Mouse (Mus musculus) Muller cell, postnatal 12 days (primary cell): ENCODE data around the gene Fam168a.

Experiments
- DNase-seq: peaks from one replicate; pipeline ENCODE4 v3.0.0-alpha.2; 2015; ENCODE audit errors: inconsistent ontology term

Gene Fam168a

GRCm38 (mm10) chr7:100775810-100776209 is 69.4 kb downstream of the Fam168a start:
- DNase-seq: no peak

DNA sequence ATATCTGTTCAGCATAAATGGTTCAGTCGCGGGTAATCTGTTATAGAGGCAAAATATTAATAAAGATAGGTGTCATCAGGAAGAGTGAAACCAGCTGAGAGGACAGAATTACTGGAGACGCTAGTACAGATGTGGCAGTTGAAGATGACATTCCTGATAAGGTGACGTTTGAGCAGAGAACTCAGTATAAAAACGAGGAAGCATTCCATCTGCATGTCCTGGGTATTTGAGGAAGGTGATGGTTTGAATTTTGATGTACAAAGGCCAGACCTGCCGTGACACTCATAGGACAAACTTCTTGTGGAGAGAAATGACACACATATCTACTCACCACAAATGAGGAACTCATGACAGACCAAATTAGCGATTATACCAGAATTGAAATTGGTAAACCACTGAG is 73.8 kb downstream of the Fam168a start:
- DNase-seq: no peak

GRCm38 (mm10) chr7:100784650-100785049 is 78.2 kb downstream of the Fam168a start:
- no peak for DNase-seq

DNA sequence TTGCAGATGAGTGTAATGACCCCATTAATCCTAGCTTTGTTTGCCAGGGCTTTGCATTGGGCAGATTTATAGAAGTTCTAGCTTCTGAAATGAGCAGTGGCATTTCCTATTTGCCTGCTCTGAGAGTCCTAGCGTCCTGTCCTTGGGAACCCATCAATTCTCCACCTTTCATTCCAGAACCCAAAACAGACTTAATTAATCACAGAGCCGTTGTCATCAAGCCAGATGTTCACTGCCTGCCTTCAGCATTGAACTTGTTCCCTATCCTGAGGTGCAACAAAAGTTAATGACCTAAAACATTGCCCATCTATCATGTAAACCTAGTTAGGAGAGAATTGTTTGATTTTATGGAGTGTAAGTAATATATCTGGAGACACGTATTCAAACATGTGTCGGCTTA is 79.0 kb downstream of the Fam168a start:
- DNase-seq: no peak

GRCm38 (mm10) chr7:100786078-100786477 is 79.6 kb downstream of the Fam168a start:
- DNase-seq: no peak

- no peak for DNase-seq
These were observed 81.9 kb downstream of the Fam168a start for GRCm38 (mm10) chr7:100788291-100788690.

DNA sequence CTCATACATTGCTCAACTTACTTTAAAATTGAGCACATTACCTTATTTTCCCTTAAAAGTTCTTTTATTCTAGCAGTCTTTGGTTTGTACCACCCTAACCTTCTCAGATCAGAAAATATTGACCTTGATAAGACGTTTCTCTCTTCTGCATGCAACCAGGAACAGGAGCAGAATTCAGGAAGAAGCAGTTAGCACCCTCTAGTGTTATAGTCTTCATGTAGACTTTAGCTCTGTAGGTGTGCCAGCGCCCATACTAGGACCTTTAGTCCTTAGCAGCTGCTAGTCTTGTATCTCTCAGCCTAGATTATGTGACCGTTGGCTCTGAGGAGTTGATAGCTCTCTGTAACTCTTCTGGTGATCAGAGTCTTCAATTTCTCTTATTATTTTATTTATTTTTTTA is 92.4 kb downstream of the Fam168a start:
- DNase-seq: no peak

- no peak for DNase-seq
These were observed 99.0 kb downstream of the Fam168a start for GRCm38 (mm10) chr7:100805391-100805790.

DNA sequence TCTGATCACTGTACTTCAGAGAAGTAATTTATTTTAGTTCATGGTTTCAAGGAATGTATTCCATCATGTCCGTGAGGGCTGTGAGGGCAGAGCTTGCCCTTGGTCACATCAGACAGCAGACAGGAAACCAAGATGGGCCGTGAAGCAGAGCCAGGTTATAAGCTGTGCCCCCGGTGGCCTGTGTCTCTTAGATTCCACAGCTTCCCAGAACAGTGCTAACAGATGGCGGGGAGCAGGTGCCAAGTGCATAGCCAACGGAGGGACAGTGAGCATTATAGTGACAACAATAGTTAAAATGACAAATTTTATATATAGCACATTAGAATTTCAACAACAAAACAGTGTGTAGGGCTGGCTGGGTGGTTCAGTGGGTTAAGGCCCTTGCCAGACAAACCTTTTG is 105.5 kb downstream of the Fam168a start:
- no peak for DNase-seq

GRCm38 (mm10) chr7:100812641-100813040 is 106.2 kb downstream of the Fam168a start:
- no peak for DNase-seq

DNA sequence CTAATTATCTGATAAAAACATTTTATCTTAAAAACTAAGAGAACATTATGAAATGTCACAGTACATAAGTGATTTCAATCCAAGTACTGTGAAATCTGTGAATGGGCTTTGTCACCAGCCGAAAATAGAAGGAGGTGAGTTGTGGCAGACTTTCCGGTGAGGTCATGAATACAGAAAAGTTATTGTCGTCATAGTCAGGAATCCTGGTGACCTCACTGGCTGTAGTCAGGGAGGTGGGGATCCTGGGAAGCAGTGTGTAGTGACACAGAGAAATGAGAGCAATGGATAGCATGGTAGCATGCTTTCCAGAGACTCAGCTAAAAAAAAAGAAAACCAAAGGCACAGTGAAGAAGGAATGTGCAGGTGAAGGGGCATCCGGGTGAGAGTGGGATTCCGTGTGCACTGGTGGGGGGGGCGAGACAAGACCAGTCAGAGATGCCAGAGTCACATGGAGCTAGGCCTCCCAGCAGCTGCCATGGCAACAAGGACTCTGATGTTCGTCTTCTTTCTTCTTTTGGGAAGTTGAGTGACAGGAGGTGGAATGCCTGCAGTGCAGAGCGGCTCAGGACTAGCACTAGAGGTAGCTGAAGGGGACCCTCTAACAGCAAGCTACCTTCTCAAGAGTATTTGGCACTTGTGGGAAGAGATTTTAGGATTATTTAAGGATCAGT is 109.6 kb downstream of the Fam168a start:
- peak; percentile 26 for DNase-seq

- no peak for DNase-seq
These were observed 110.5 kb downstream of the Fam168a start for GRCm38 (mm10) chr7:100816759-100817441.

- no peak for DNase-seq
These were observed 111.0 kb downstream of the Fam168a start for GRCm38 (mm10) chr7:100817442-100817760.

GRCm38 (mm10) chr7:100818401-100819064 is 112.1 kb downstream of the Fam168a start:
- peak; percentile 9 for DNase-seq

DNA sequence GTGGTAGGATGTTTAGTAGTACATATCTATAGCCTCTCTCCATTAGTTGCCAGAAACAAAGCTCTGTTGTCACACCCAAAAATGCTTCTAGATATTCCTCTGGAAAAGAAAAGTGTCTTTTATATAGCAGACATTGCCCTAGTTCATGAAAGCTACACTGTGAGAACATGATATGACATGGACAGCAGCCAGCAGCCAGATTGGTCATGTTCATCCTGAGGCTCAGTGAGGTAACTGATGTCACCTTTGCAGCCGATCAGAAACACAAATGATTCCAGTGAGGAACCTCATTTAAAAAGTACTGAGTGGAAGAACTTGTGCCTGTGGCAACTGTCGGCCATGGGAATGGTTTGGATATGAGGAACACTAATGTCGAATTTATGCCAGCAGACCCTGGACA is 118.2 kb downstream of the Fam168a start:
- DNase-seq: no peak

GRCm38 (mm10) chr7:100828549-100828948 is 122.1 kb downstream of the Fam168a start:
- DNase-seq: no peak

GRCm38 (mm10) chr7:100833859-100834258 is 127.4 kb downstream of the Fam168a start:
- DNase-seq: no peak

DNA sequence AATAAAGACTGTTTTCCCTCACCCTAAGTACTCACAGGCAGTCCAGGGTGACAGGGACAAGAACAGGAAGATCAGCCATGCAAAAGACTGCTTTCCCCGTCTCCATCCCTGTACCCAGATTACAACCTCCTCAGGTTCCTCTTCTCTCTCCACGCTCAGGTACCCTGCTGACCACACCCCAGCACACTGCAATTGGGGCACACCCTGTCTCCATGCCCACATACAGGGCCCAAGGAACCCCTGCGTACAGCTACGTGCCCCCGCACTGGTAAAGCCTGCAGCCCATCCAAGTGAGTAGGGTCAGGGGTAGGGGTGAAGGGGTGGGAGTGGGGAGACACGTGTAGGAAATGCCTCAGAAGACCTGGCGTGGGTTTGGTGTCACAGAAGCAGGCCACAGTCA is 128.7 kb downstream of the Fam168a start:
- DNase-seq: no peak

DNA sequence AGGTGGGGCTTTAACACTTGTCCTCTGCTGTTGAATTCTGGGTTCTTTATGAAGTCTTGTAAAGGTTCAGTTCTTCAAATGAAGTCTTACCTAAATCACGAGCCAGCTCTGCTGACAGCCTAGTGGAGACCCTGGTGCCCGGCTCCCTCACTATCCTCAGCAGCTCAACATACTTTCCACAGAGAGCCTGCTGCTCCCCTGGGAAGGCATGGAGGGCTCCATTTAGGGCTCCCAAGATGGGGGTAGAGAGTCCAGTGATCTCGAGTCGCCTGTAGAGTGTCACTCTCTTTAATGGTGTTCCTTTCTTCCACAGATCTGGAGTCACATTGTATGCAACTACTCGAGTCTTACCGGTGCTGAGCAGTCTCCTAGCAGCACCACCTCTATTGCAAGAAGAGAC is 129.3 kb downstream of the Fam168a start:
- DNase-seq: no peak

DNA sequence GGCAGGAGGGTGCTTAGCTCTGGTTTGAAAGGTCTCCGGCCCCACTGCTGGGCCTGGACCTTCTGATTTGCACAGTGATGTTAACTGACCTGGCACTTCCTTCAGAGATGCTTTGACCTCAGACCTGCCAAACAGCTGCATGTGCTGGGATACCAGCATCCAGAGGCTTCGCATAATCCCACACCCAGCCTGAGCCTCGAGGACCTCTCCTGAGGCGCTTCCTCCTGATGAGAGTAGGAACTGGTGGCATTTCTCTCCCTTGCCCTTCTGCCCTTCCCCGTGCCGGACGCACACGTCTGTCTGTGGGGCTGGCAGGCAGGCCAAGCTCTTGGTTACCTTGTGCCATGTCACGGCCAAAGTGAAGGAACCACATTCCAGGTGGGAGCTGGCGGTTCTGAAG is 130.2 kb downstream of the Fam168a start:
- no peak for DNase-seq

DNA sequence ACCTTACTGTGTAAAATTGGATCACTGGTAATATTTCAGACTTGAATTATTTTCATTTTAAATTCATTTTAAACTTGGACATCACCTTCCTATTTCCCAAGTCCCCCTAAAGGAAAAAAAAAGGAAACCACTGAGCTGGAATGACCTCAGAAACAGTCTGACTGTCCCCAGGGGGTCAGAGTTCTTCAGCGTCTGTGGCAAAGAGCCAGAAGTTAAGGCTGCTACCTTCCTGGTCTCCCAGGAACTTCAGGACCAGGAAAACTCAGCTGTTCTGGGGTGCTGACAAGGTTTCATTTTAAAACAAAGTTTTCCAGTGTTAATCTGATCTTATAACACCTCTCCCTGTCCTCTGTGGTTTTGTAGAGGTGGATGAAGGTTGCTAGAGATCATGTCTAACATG is 131.3 kb downstream of the Fam168a start:
- no peak for DNase-seq

DNA sequence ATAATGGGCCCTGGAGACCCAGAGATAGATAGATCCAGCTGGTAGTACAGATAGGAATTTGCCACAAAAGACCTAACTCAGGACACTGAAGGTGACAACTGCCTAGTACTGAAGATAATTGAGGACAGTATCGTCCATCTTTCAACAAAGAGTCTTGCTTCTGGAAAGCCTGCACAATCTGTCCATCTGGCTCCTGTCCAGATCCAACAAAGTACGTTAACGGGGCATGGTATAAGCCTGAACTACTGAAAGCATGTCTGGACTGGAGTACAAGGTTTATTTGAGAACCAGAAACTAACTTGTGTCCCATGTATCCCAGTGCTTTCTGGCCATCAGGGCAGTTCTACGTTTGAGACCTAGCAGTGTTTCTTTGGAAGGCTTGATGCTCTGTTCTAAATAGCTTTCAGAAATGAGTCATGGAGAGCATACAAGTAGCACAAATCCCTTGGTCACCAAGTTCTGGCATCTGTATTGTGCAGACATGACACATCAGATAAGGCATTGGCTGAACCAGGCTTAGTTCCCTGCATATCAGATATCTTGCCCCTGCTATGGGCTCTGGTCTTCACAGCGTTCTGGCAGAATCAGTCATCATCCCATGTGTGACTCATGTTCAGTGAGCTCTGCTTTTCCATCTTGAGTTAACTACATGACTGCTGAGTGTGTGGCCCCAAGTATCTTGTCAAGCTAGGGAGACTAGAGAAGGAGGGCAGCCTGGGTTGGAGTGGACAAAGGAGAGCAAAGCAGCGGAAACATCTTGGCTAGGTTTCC is 133.4 kb downstream of the Fam168a start:
- peak; percentile 84 for DNase-seq
